Mouse (Mus musculus) liver, embryonic 14.5 days (tissue): ENCODE results near the gene Nle1. TPM values are rescaled to one million over a fixed set of nuclear protein-coding genes. Genes with fewer than 3 reads are reported as not detected.

Source experiments
- ATAC-seq: fragments of 200-750 bp; cut with Nextera tagmentation; 2 replicates; pipeline ENCODE4 v1.8.0; 2017; ENCODE audit warnings: moderate number of reproducible peaks, mild to moderate bottlenecking, moderate library complexity; ENCODE audit not compliant: insufficient read depth
- DNase-seq, 3 experiments: peaks; one replicate each; pipeline ENCODE4 v3.0.0-alpha.2; 2012 to 2013; ENCODE audit warnings: low read depth in 3 of 3, low spot score in 3 of 3
- H3K27ac ChIP-seq: fragments of 300-500 bp; sonication (generic); 2 replicates; pipeline ENCODE4 v1.5.1; 2014; ENCODE audit warnings: moderate library complexity, mild to moderate bottlenecking, control low read depth, inconsistent platforms
- H3K27me3 ChIP-seq: fragments of 300-500 bp; sonication (generic); 2 replicates; pipeline ENCODE4 v1.6.1; 2014; ENCODE audit warnings: mild to moderate bottlenecking, low read length, moderate library complexity; ENCODE audit not compliant: control insufficient read depth, insufficient read depth
- H3K36me3 ChIP-seq: fragments of 300-500 bp; sonication (generic); replicated peaks from 2 replicates; pipeline ENCODE4 v1.6.1; 2014; ENCODE audit warnings: low read depth; ENCODE audit not compliant: control insufficient read depth, insufficient read depth
- H3K4me1 ChIP-seq, 2 experiments: fragments of 200-500 bp in 1 of 2; fragments of 300-500 bp in 1 of 2; sonication (generic) in 1 of 2; replicated peaks; 2 replicates each; pipeline ENCODE4 v1.6.1; 2012 to 2014; ENCODE audit warnings: antibody characterized with exemption in 1 of 2, inconsistent platforms in 1 of 2, low read length in 1 of 2; ENCODE audit not compliant: control insufficient read depth in 2 of 2, insufficient read depth in 2 of 2
- H3K4me2 ChIP-seq: fragments of 300-500 bp; sonication (generic); 2 replicates; pipeline ENCODE4 v1.6.1; 2014; ENCODE audit warnings: low read depth, mild to moderate bottlenecking, control low read depth, moderate library complexity
- H3K4me3 ChIP-seq, 2 experiments: fragments of 200-500 bp in 1 of 2; fragments of 300-500 bp in 1 of 2; sonication (generic) in 1 of 2; 2 replicates each; pipeline ENCODE4 v1.5.1; 2012 to 2014; ENCODE audit warnings: low read depth in 2 of 2, low read length in 2 of 2, mild to moderate bottlenecking in 2 of 2, control low read depth in 1 of 2, inconsistent platforms in 1 of 2, moderate library complexity in 1 of 2; ENCODE audit not compliant: insufficient read depth in 1 of 2
- H3K9ac ChIP-seq: fragments of 300-500 bp; sonication (generic); replicated peaks from 2 replicates; pipeline ENCODE4 v1.6.1; 2014; ENCODE audit warnings: mild to moderate bottlenecking, control low read depth, moderate library complexity
- H3K9me3 ChIP-seq: fragments of 300-500 bp; sonication (generic); 2 replicates; pipeline ENCODE4 v1.6.1; 2016; ENCODE audit warnings: low read length, mixed read lengths; ENCODE audit not compliant: control insufficient read depth
- CTCF ChIP-seq: IDR thresholded peaks from 2 replicates; pipeline ENCODE4 v1.5.1; 2016; ENCODE audit warnings: antibody characterized with exemption, low read depth, control low read depth
- EP300 ChIP-seq: IDR thresholded peaks from 2 replicates; pipeline ENCODE4 v1.6.1; 2016; ENCODE audit warnings: antibody characterized with exemption, low read depth
- WGBS: fragments of 180-500 bp; shearing (Covaris S2); extraction: QIAGEN DNeasy Blood & Tissue Kit; methylation state at CpG from one replicate; pipeline ENCODE4 v1.1.7; 2014; ENCODE audit not compliant: insufficient replicate concordance; 5-methylcytosine and 5-hydroxymethylcytosine counted together
- polyA plus RNA-seq, 2 experiments: library from polyadenylated mRNA; depleted of rRNA in 1 of 2; stranded (reverse) in 1 of 2; unstranded in 1 of 2; fragments of >200 nt; fragmentation: Nextera tagmentation in 1 of 2; extraction: Ambion mirVana in 1 of 2; gene quantifications; 2 replicates each; pipeline versions ENCODE4 v1.2.1 to v1.2.3; 2012 to 2014

Gene Nle1
- polyA plus RNA-seq, 2 experiments: 13.8 to 27.2 TPM

- Histone ChIP-seq H3K9ac (peak within 1 kb of the TSS; percentile 87), H3K27ac (peak within 1 kb of the TSS; percentile 35), H3K4me1 (peaks cover 0 to 12% of the 10 kb centered on the region in 2 experiments; a peak in 3 of 4 replicates), H3K27me3 (no peaks in the 10 kb centered on the region), H3K4me2 (peak within 1 kb of the TSS; percentile 98), H3K36me3 (no peaks in the 10 kb centered on the region), H3K4me3 (peak within 1 kb of the TSS; percentile 71 to 85), H3K9me3 (no peaks in the 10 kb centered on the region)
- ATAC-seq: peak; percentile 89
- peak; percentile 87 to 94 (median 89) for DNase-seq
- TF ChIP-seq EP300 (no peak), CTCF (peak; percentile 97)
- 0% methylated on average over 26 of the region's 26 CpGs for WGBS
Observed at GRCm38 (mm10) chr11:82890342-82890762, 17.9 kb downstream of the Nle1 start, which contains the start of gene Rad51d. Rad51d (minus strand) TSS chr11:82890614.

- H3K27ac ChIP-seq: peak overlapping the region; percentile 35
- peaks cover 0 to 12% of the 10 kb centered on the region in 2 experiments; a peak in 3 of 4 replicates for H3K4me1 ChIP-seq
- H3K9ac ChIP-seq: peak overlapping the region; percentile 87
- H3K4me3 ChIP-seq: peak overlapping the region; percentile 71 to 85
- H3K4me2 ChIP-seq: peak overlapping the region; percentile 98
- ATAC-seq: peak; percentile 57
- no peaks in the 10 kb centered on the region for H3K27me3 ChIP-seq
- H3K36me3 ChIP-seq: no peaks in the 10 kb centered on the region
- no peak for DNase-seq
- H3K9me3 ChIP-seq: no peaks in the 10 kb centered on the region
- 3% methylated on average over 31 of the region's 31 CpGs for WGBS
- TF ChIP-seq EP300 (no peak), CTCF (0 out of 2 replicates have a peak, but pooled peaks have one; percentile 3)
Observed at GRCm38 (mm10) chr11:82889524-82890341, 18.5 kb downstream of the Nle1 start.

- H3K4me3 ChIP-seq: no peak overlapping the region
- no peaks in the 10 kb centered on the region for H3K36me3 ChIP-seq
- ATAC-seq (no peak), DNase-seq (no peak)
- H3K9ac ChIP-seq: no peak overlapping the region
- WGBS: 59% methylated on average over 10 of the region's 10 CpGs
- H3K4me1 ChIP-seq: peaks cover 0 to 12% of the 10 kb centered on the region in 2 experiments; a peak in 3 of 4 replicates
- peak overlapping the region; percentile 98 for H3K4me2 ChIP-seq
- no peaks in the 10 kb centered on the region for H3K9me3 ChIP-seq
- TF ChIP-seq EP300 (no peak), CTCF (no peak)
- H3K27me3 ChIP-seq: no peaks in the 10 kb centered on the region
- H3K27ac ChIP-seq: no peak overlapping the region
Observed at GRCm38 (mm10) chr11:82888491-82888946, 19.7 kb downstream of the Nle1 start.

- no peaks in the 10 kb centered on the region for H3K9me3 ChIP-seq
- H3K9ac ChIP-seq: no peak overlapping the region
- no peak overlapping the region for H3K4me3 ChIP-seq
- ATAC-seq: no peak
- H3K4me2 ChIP-seq: no peak overlapping the region
- peaks cover 0 to 12% of the 10 kb centered on the region in 2 experiments; a peak in 3 of 4 replicates for H3K4me1 ChIP-seq
- no peak for DNase-seq
- no peak overlapping the region for H3K27ac ChIP-seq
- TF ChIP-seq EP300 (no peak), CTCF (peak; percentile 72)
- 68% methylated on average over 3 of the region's 3 CpGs for WGBS
- no peaks in the 10 kb centered on the region for H3K27me3 ChIP-seq
- H3K36me3 ChIP-seq: no peaks in the 10 kb centered on the region
Observed at GRCm38 (mm10) chr11:82886559-82886958, 21.7 kb downstream of the Nle1 start.

- DNase-seq (no peak), ATAC-seq (no peak)
- H3K9ac ChIP-seq: no peak overlapping the region
- no peak overlapping the region for H3K27ac ChIP-seq
- H3K36me3 ChIP-seq: no peaks in the 10 kb centered on the region
- no peaks in the 10 kb centered on the region for H3K9me3 ChIP-seq
- TF ChIP-seq CTCF (no peak), EP300 (no peak)
- no peak overlapping the region for H3K4me3 ChIP-seq
- H3K27me3 ChIP-seq: no peaks in the 10 kb centered on the region
- peaks cover 0 to under 1% of the 10 kb centered on the region in 2 experiments; a peak in 1 of 4 replicates for H3K4me1 ChIP-seq
- 80% methylated on average over 8 of the region's 8 CpGs for WGBS
- no peak overlapping the region for H3K4me2 ChIP-seq
Observed at GRCm38 (mm10) chr11:82883180-82883579, 25.0 kb downstream of the Nle1 start.
